Mouse (Mus musculus): Measurements from ENCODE around the gene Chchd1. TPM values are rescaled to one million over a fixed set of nuclear protein-coding genes. Genes with fewer than 3 reads are reported as not detected.
"Not testable (repeated sequence)": the region's sequence is repeated elsewhere in the genome, so short reads cannot be mapped to it uniquely, and the experiment has no call there.

Chchd1 gene
- polyA plus RNA-seq, 1 experiment from 2014 or later: 247 TPM

DNA sequence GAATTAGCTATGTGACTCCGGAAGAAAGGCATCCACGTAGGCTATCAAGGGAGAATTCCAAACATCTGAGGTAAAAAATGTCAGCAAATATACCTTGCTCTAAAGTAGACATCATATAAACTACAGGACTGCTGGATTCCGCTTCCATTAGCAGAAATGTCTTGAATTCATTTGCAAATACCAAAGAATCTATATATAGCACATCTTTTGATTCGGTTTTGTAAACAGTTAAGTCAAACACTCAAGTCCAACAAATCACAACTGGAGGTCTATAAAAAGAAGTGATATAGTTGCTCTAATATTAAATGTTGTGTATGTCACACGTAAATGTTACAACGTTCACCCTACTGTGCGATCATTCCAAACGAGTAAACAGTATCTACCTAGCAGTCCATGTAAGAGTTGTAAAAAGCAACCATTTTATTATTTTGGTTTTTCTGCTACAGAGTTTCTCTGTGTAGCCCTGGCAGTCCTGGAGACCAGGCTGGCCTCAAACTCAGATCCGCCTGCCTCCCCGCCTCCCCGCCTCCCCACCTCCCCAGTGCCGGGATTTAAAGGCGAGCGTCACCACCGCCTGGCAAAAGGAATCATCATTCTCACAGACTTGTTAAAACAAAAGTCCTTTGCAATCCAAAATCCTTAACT lies 588 bp upstream of the Chchd1 start:
- ATAC-seq (replicated peaks; ENCODE audit: low FRiP score): peak; percentile 35; the same call in 1 of the 2 replicates
- WGBS: 11% methylated on average over 15 of the region's 15 CpGs

GRCm38 (mm10) chr14:20703461-20703860 lies 655 bp downstream of the Chchd1 start:
- Histone ChIP-seq H3K36me3 (ENCODE audit: control insufficient read depth, insufficient read depth, low read length) (peaks cover 10% of the 10 kb centered on the region; the same call in 1 of the 2 replicates), H3K4me2 (peak overlapping the region; percentile 87), H3K4me1 (replicated peaks; ENCODE audit: control insufficient read depth, insufficient read depth, low read length) (peaks cover 32% of the 10 kb centered on the region), H3K27ac (ENCODE audit: low read depth, low read length) (peak overlapping the region; percentile 93), H3K9ac (ENCODE audit: low read depth, low read length) (peak overlapping the region; percentile 95), H3K4me3 (ENCODE audit: low read depth, low read length) (peak overlapping the region; percentile 94)
- not testable (repeated sequence) for H3K27me3 ChIP-seq (replicated peaks; ENCODE audit: control insufficient read depth, insufficient read depth, low read length); H3K9me3 ChIP-seq (ENCODE audit: control insufficient read depth, low read length); ATAC-seq (replicated peaks; ENCODE audit: low FRiP score); DNase-seq (ENCODE audit: low spot score)
- 10% methylated on average over 8 of the region's 8 CpGs for WGBS

More for the DNA sequence above, 588 bp upstream of the Chchd1 start:
- peak overlapping the region; percentile 87 for H3K4me2 ChIP-seq
- H3K27me3 ChIP-seq (replicated peaks; ENCODE audit: control insufficient read depth, insufficient read depth, low read length): no peaks in the 10 kb centered on the region
- H3K4me3 ChIP-seq (ENCODE audit: low read depth, low read length): peak overlapping the region; percentile 94
- H3K9ac ChIP-seq (ENCODE audit: low read depth, low read length): peak overlapping the region; percentile 95
- peaks cover 10% of the 10 kb centered on the region; the same call in 1 of the 2 replicates for H3K36me3 ChIP-seq (ENCODE audit: control insufficient read depth, insufficient read depth, low read length)
- H3K4me1 ChIP-seq (replicated peaks; ENCODE audit: control insufficient read depth, insufficient read depth, low read length): peaks cover 38% of the 10 kb centered on the region
- H3K9me3 ChIP-seq (ENCODE audit: control insufficient read depth, low read length): no peaks in the 10 kb centered on the region
- H3K27ac ChIP-seq (ENCODE audit: low read depth, low read length): peak overlapping the region; percentile 93; the same call in 1 of the 2 replicates
- no peak for DNase-seq (ENCODE audit: low spot score)

DNA sequence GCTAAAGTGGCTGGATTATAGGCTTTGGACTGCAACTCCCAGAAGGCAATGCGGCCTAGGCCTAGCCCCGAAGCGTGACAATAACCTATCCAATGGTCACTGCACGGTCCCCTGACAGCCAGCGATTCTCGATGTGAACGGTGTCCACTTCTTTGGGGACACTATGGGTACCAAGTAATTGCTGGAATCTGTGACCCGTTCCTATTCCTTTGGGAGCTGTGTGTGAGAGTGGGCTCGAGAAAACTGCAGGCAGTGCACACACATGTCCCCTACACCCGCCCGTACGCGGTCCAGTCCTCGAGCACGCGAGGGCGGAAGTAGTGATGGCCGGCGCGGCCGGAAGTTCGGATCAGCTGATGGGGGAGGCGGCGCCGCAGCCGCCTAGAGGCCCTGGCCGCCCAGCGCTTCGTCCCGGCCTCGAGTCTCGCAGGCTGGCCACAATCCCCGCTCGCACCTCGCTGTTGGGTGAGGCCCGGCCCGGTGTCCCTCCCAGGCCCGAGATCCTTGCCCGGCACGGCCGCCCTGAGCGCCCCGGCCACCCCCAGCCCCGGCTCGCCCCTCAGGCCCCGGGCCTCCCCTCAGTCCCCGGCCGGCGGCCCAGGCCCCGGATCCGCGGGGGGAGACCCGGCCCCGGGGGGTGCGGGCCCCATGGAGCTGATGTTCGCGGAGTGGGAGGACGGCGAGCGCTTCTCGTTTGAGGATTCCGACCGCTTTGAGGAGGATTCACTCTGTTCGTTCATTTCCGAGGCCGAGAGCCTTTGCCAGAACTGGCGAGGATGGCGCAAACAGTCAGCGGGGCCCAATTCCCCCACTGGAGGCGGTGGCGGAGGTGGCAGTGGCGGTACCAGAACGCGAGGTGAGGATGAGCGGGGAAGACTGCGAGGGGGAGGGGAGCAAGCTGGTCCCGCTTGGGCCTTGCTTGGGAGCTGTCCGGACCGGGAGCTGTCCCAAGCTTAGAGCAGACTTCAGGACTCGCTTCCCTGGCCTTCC lies 4.7 kb downstream of the Chchd1 start, which contains the start of gene Zswim8:
TSS of gene Zswim8 (plus strand) at position 352 of the 990 bp plus-strand sequence.
- H3K4me1 ChIP-seq (replicated peaks; ENCODE audit: control insufficient read depth, insufficient read depth, low read length): peaks cover 13% of the 10 kb centered on the region

DNA sequence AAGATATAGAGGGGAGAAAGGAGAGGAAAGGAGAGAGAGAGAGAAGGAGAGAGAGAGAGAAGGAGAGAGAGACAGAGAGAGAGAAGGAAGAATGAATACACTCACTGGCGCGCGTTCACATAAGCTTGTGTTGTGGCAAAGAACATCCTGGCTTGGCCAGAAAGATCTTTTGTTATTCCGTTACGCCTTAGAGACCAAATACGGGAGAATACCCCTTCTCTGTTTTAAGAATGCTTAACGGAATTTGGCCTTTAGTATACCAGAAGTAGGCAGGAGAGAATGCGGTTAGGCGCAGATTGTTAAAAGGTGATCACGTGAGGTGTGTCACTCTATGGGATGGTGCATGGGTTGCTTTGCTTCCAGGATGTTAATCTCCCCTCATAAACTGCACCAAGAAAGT lies 5.4 kb downstream of the Chchd1 start:
- WGBS: 18% methylated on average over 10 of the region's 10 CpGs
- no peak for DNase-seq (ENCODE audit: low spot score)
- peaks cover 25% of the 10 kb centered on the region; the same call in 1 of the 2 replicates for H3K36me3 ChIP-seq (ENCODE audit: control insufficient read depth, insufficient read depth, low read length)

More for the DNA sequence above, 4.7 kb downstream of the Chchd1 start, which contains the start of gene Zswim8:
- Histone ChIP-seq H3K9me3 (ENCODE audit: control insufficient read depth, low read length) (no peaks in the 10 kb centered on the region), H3K27me3 (replicated peaks; ENCODE audit: control insufficient read depth, insufficient read depth, low read length) (no peaks in the 10 kb centered on the region), H3K36me3 (ENCODE audit: control insufficient read depth, insufficient read depth, low read length) (peaks cover 21% of the 10 kb centered on the region; the same call in 1 of the 2 replicates), H3K9ac (ENCODE audit: low read depth, low read length) (peak within 1 kb of the TSS; percentile 91), H3K4me3 (ENCODE audit: low read depth, low read length) (peak within 1 kb of the TSS; percentile 97), H3K27ac (ENCODE audit: low read depth, low read length) (peak within 1 kb of the TSS; percentile 67), H3K4me2 (peak within 1 kb of the TSS; percentile 92)
- WGBS: under 1% methylated on average over 78 of the region's 80 CpGs
- ATAC-seq (replicated peaks; ENCODE audit: low FRiP score) (peak; percentile 83), DNase-seq (ENCODE audit: low spot score) (peak; percentile 91)

DNA sequence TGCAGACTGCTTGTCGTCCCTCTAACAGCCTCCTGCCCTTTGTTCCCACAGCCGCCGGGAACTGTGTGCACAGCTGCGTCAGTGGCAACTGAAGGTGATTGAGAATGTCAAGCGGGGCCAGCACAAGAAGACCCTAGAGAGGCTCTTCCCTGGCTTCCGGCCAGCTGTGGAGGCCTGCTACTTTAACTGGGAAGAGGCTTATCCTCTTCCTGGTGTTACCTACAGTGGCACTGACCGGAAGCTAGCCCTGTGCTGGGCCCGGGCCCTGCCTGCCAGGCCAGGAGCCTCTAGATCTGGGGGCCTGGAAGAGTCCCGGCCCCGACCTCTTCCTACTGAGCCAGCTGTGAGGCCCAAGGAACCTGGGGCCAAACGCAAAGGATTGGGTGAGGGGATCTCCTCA lies 11.0 kb downstream of the Chchd1 start:
- Histone ChIP-seq H3K4me3 (ENCODE audit: low read depth, low read length) (no peak overlapping the region), H3K36me3 (ENCODE audit: control insufficient read depth, insufficient read depth, low read length) (peaks cover 33% of the 10 kb centered on the region), H3K9ac (ENCODE audit: low read depth, low read length) (peak overlapping the region; percentile 35; the same call in 1 of the 2 replicates), H3K4me2 (no peak overlapping the region), H3K4me1 (replicated peaks; ENCODE audit: control insufficient read depth, insufficient read depth, low read length) (peaks cover 15% of the 10 kb centered on the region), H3K9me3 (ENCODE audit: control insufficient read depth, low read length) (no peaks in the 10 kb centered on the region), H3K27ac (ENCODE audit: low read depth, low read length) (0 out of 2 replicates have a peak overlapping the region, but pooled peaks have one; percentile 22), H3K27me3 (replicated peaks; ENCODE audit: control insufficient read depth, insufficient read depth, low read length) (no peaks in the 10 kb centered on the region)
- no peak for ATAC-seq (replicated peaks; ENCODE audit: low FRiP score)
- DNase-seq (ENCODE audit: low spot score): no peak
- WGBS: 71% methylated on average over 11 of the region's 11 CpGs

More for the DNA sequence above, 5.4 kb downstream of the Chchd1 start:
- Histone ChIP-seq H3K4me3 (ENCODE audit: low read depth, low read length) (peak overlapping the region; percentile 97), H3K27me3 (replicated peaks; ENCODE audit: control insufficient read depth, insufficient read depth, low read length) (no peaks in the 10 kb centered on the region), H3K9me3 (ENCODE audit: control insufficient read depth, low read length) (no peaks in the 10 kb centered on the region), H3K4me1 (replicated peaks; ENCODE audit: control insufficient read depth, insufficient read depth, low read length) (peaks cover 13% of the 10 kb centered on the region), H3K9ac (ENCODE audit: low read depth, low read length) (peak overlapping the region; percentile 91), H3K4me2 (peak overlapping the region; percentile 92), H3K27ac (ENCODE audit: low read depth, low read length) (no peak overlapping the region)
- no peak for ATAC-seq (replicated peaks; ENCODE audit: low FRiP score)

- Histone ChIP-seq H3K9me3 (ENCODE audit: control insufficient read depth, low read length) (no peaks in the 10 kb centered on the region), H3K4me1 (replicated peaks; ENCODE audit: control insufficient read depth, insufficient read depth, low read length) (peaks cover 11% of the 10 kb centered on the region), H3K4me2 (no peak overlapping the region), H3K27me3 (replicated peaks; ENCODE audit: control insufficient read depth, insufficient read depth, low read length) (no peaks in the 10 kb centered on the region), H3K27ac (ENCODE audit: low read depth, low read length) (no peak overlapping the region), H3K36me3 (ENCODE audit: control insufficient read depth, insufficient read depth, low read length) (peaks cover 51% of the 10 kb centered on the region), H3K4me3 (ENCODE audit: low read depth, low read length) (no peak overlapping the region), H3K9ac (ENCODE audit: low read depth, low read length) (no peak overlapping the region)
- ATAC-seq (replicated peaks; ENCODE audit: low FRiP score): no peak
- WGBS: 89% methylated on average over 10 of the region's 10 CpGs
- DNase-seq (ENCODE audit: low spot score): no peak
These were observed 15.6 kb downstream of the Chchd1 start for GRCm38 (mm10) chr14:20718443-20718842.

DNA sequence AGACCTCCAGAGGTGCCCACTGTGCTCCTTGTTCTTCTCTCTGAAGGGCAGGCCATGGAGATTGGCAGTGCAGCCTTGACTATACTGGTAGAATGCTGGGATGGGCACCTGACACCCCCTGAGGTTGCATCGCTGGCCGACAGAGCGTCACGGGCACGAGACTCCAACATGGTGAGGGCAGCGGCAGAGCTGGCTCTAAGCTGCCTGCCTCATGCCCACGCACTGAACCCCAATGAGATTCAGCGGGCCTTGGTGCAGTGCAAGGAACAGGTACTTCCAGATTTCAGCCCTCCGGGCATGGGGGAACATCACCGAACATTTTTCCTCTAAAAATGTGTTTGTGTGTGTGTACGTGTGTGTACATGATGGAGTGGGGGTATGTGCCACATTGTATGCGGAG lies 17.0 kb downstream of the Chchd1 start:
- no peak overlapping the region for H3K4me3 ChIP-seq (ENCODE audit: low read depth, low read length)
- no peak overlapping the region for H3K27ac ChIP-seq (ENCODE audit: low read depth, low read length)
- H3K9me3 ChIP-seq (ENCODE audit: control insufficient read depth, low read length): no peaks in the 10 kb centered on the region
- H3K4me1 ChIP-seq (replicated peaks; ENCODE audit: control insufficient read depth, insufficient read depth, low read length): peaks cover 6% of the 10 kb centered on the region
- H3K36me3 ChIP-seq (ENCODE audit: control insufficient read depth, insufficient read depth, low read length): peaks cover 52% of the 10 kb centered on the region
- no peaks in the 10 kb centered on the region for H3K27me3 ChIP-seq (replicated peaks; ENCODE audit: control insufficient read depth, insufficient read depth, low read length)
- H3K9ac ChIP-seq (ENCODE audit: low read depth, low read length): no peak overlapping the region
- DNase-seq (ENCODE audit: low spot score) (no peak), ATAC-seq (replicated peaks; ENCODE audit: low FRiP score) (no peak)
- 92% methylated on average over 12 of the region's 12 CpGs for WGBS
- H3K4me2 ChIP-seq: no peak overlapping the region

- Histone ChIP-seq H3K4me1 (replicated peaks; ENCODE audit: control insufficient read depth, insufficient read depth, low read length) (peaks cover 14% of the 10 kb centered on the region), H3K4me2 (no peak overlapping the region), H3K9me3 (ENCODE audit: control insufficient read depth, low read length) (no peaks in the 10 kb centered on the region), H3K27me3 (replicated peaks; ENCODE audit: control insufficient read depth, insufficient read depth, low read length) (no peaks in the 10 kb centered on the region), H3K27ac (ENCODE audit: low read depth, low read length) (no peak overlapping the region), H3K9ac (ENCODE audit: low read depth, low read length) (no peak overlapping the region), H3K4me3 (ENCODE audit: low read depth, low read length) (no peak overlapping the region), H3K36me3 (ENCODE audit: control insufficient read depth, insufficient read depth, low read length) (peaks cover 53% of the 10 kb centered on the region)
- ATAC-seq (replicated peaks; ENCODE audit: low FRiP score): no peak
- DNase-seq (ENCODE audit: low spot score): no peak
- 87% methylated on average over 4 of the region's 4 CpGs for WGBS
These were observed 18.6 kb downstream of the Chchd1 start for GRCm38 (mm10) chr14:20721371-20721770.
